Mouse (Mus musculus) small intestine, adult 2 months (tissue): ENCODE data around the gene Nr4a1. TPM values are rescaled to one million over a fixed set of nuclear protein-coding genes. Genes with fewer than 3 reads are reported as not detected.

Source experiments
- H3K27ac ChIP-seq: fragments of 200-500 bp; 2 replicates; pipeline ENCODE4 v1.5.1; 2012; ENCODE audit warnings: low read depth, low read length, control low read depth, inconsistent platforms; ENCODE audit not compliant: insufficient read depth
- H3K27me3 ChIP-seq: fragments of 200-500 bp; 2 replicates; pipeline ENCODE4 v1.6.1; 2012; ENCODE audit warnings: mild to moderate bottlenecking, moderate library complexity, low read length, inconsistent platforms; ENCODE audit not compliant: control insufficient read depth, insufficient read depth
- H3K36me3 ChIP-seq: fragments of 200-500 bp; 2 replicates; pipeline ENCODE4 v1.6.1; 2012; ENCODE audit warnings: mild to moderate bottlenecking, low read length, control low read depth, inconsistent platforms; ENCODE audit not compliant: control insufficient read depth, insufficient read depth
- H3K4me1 ChIP-seq: fragments of 200-500 bp; 2 replicates; pipeline ENCODE4 v1.6.1; 2012; ENCODE audit warnings: low read length, inconsistent platforms, mixed read lengths; ENCODE audit not compliant: control insufficient read depth, insufficient read depth, insufficient read length
- H3K4me3 ChIP-seq: fragments of 200-500 bp; 2 replicates; pipeline ENCODE4 v1.5.1; 2012; ENCODE audit warnings: low read depth, mild to moderate bottlenecking, control low read depth, inconsistent platforms, low read length, moderate library complexity
- CTCF ChIP-seq: fragments of 200-500 bp; IDR thresholded peaks from 2 replicates; pipeline ENCODE4 v1.5.1; 2012; ENCODE audit warnings: low read depth, mild to moderate bottlenecking, control low read depth, inconsistent platforms, low read length, moderate library complexity, mixed read lengths; ENCODE audit not compliant: insufficient replicate concordance, insufficient read length; ENCODE audit errors: extremely low read depth
- POLR2A ChIP-seq: fragments of 200-500 bp; IDR thresholded peaks from 2 replicates; pipeline ENCODE4 v1.6.1; 2012; ENCODE audit warnings: low read depth, mild to moderate bottlenecking, control low read depth, inconsistent platforms, low read length, moderate library complexity
- WGBS: fragments of 180-500 bp; shearing (Covaris S2); methylation state at CpG from one replicate; pipeline ENCODE4 v1.1.7; 2018; 5-methylcytosine and 5-hydroxymethylcytosine counted together
- polyA plus RNA-seq: library from polyadenylated mRNA; depleted of rRNA; stranded (reverse); fragments of >200 nt; gene quantifications from 2 replicates; pipeline ENCODE4 v1.2.3, GENCODE M21; 2012

The Nr4a1 gene
- polyA plus RNA-seq, 1 experiment, result 9.7 TPM

GRCm38 (mm10) chr15:101233641-101234275 is 20.3 kb upstream of the Nr4a1 start:
- 14% methylated on average over 11 of the region's 11 CpGs for WGBS

GRCm38 (mm10) chr15:101234611-101235341 is 19.3 kb upstream of the Nr4a1 start:
- Histone ChIP-seq H3K4me3 (peak overlapping the region; percentile 13; the same call in 1 of the 2 replicates), H3K36me3 (no peaks in the 10 kb centered on the region)
- 18% methylated on average over 10 of the region's 10 CpGs for WGBS

More at GRCm38 (mm10) chr15:101233641-101234275, 20.3 kb upstream of the Nr4a1 start:
- H3K4me3 ChIP-seq, result no peak overlapping the region
- H3K4me1 ChIP-seq, result peaks cover 36% of the 10 kb centered on the region
- no peaks in the 10 kb centered on the region for H3K27me3 ChIP-seq
- peak overlapping the region; percentile 98 for H3K27ac ChIP-seq
- TF ChIP-seq CTCF (no peak), POLR2A (peak; percentile 41; the same call in 1 of the 2 replicates)
- no peaks in the 10 kb centered on the region for H3K36me3 ChIP-seq

DNA sequence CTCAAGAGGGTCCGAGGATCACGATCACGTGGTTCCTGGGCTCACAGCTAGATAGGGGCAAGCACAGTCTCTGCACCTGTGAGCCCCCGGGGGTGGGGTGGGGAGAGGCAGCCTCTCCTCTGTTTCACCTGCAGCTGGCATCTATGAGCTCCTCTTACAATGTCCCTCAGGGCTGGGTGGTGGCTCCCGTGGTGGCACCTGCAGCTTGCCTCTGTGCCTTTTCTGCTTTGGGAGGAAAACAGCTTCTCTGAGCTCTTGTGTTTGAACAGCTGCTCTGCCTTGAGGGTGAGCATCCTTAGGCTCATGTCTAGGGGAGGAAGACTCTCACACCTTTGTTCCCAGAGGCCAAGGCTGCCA is 18.7 kb upstream of the Nr4a1 start:
- no peak for TF ChIP-seq CTCF
- TF ChIP-seq POLR2A, result no peak
- H3K27ac ChIP-seq, result peak overlapping the region; percentile 78
- 12% methylated on average over 5 of the region's 5 CpGs for WGBS
- peak overlapping the region; percentile 13; the same call in 1 of the 2 replicates for H3K4me3 ChIP-seq
- H3K36me3 ChIP-seq, result no peaks in the 10 kb centered on the region
- peaks cover 29% of the 10 kb centered on the region for H3K4me1 ChIP-seq
- H3K27me3 ChIP-seq, result no peaks in the 10 kb centered on the region

More at GRCm38 (mm10) chr15:101234611-101235341, 19.3 kb upstream of the Nr4a1 start:
- Histone ChIP-seq H3K27ac (peak overlapping the region; percentile 98), H3K4me1 (peaks cover 29% of the 10 kb centered on the region), H3K27me3 (no peaks in the 10 kb centered on the region)
- TF ChIP-seq POLR2A, result no peak

GRCm38 (mm10) chr15:101235728-101236327 is 18.2 kb upstream of the Nr4a1 start:
- Histone ChIP-seq H3K27ac (peak overlapping the region; percentile 78), H3K36me3 (no peaks in the 10 kb centered on the region), H3K4me1 (peaks cover 29% of the 10 kb centered on the region), H3K4me3 (peak overlapping the region; percentile 13), H3K27me3 (no peaks in the 10 kb centered on the region)
- TF ChIP-seq CTCF (no peak), POLR2A (no peak)
- 11% methylated on average over 12 of the region's 12 CpGs for WGBS

GRCm38 (mm10) chr15:101236878-101237277 is 17.2 kb upstream of the Nr4a1 start:
- Histone ChIP-seq H3K4me1 (peaks cover 25% of the 10 kb centered on the region), H3K27ac (no peak overlapping the region), H3K36me3 (no peaks in the 10 kb centered on the region), H3K4me3 (no peak overlapping the region), H3K27me3 (no peaks in the 10 kb centered on the region)
- 6% methylated on average over 3 of the region's 3 CpGs for WGBS
- peak; percentile 91 for TF ChIP-seq CTCF
- TF ChIP-seq POLR2A, result no peak

GRCm38 (mm10) chr15:101238885-101239511 is 15.1 kb upstream of the Nr4a1 start:
- no peak overlapping the region for H3K4me3 ChIP-seq
- WGBS, result 6% methylated on average over 28 of the region's 28 CpGs
- H3K27ac ChIP-seq, result no peak overlapping the region
- peaks cover 17% of the 10 kb centered on the region for H3K4me1 ChIP-seq
- H3K27me3 ChIP-seq, result no peaks in the 10 kb centered on the region
- TF ChIP-seq CTCF (peak; percentile 70), POLR2A (no peak)
- H3K36me3 ChIP-seq, result no peaks in the 10 kb centered on the region

DNA sequence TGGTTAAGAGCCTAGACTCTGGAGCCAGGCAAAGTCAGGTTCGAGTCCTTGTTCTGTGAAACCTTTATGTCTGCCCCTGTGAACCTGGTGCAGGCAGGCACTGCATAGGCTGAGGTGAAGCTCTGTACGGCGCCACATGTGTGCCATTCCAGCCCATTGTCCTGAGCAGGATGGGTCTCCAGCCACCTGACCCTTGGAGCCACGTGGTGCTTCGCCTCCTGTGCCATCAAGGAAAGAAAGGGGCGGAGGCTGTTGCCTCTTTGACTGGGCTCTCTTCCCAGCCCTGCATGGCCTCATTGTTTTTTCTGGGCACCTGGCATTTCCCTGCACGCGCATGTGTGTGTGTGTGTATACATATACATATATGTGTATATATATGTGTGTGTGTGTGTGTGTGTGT is 14.2 kb upstream of the Nr4a1 start:
- 65% methylated on average over 8 of the region's 8 CpGs for WGBS
- peaks cover 12% of the 10 kb centered on the region for H3K4me1 ChIP-seq
- H3K27me3 ChIP-seq, result no peaks in the 10 kb centered on the region
- no peak overlapping the region for H3K4me3 ChIP-seq
- H3K27ac ChIP-seq, result no peak overlapping the region
- no peaks in the 10 kb centered on the region for H3K36me3 ChIP-seq
- TF ChIP-seq POLR2A, result no peak
